Mouse (Mus musculus) spleen, embryonic (tissue): ENCODE measurements around the gene Lrrc52.

Source experiments
- CTCF ChIA-PET: fragments of 350-600 bp; sonication (Branson Sonifier 250); formaldehyde crosslinking; loops from one replicate; lab custom pipeline; 2022; lab: Charles Lee

Gene Lrrc52

DNA sequence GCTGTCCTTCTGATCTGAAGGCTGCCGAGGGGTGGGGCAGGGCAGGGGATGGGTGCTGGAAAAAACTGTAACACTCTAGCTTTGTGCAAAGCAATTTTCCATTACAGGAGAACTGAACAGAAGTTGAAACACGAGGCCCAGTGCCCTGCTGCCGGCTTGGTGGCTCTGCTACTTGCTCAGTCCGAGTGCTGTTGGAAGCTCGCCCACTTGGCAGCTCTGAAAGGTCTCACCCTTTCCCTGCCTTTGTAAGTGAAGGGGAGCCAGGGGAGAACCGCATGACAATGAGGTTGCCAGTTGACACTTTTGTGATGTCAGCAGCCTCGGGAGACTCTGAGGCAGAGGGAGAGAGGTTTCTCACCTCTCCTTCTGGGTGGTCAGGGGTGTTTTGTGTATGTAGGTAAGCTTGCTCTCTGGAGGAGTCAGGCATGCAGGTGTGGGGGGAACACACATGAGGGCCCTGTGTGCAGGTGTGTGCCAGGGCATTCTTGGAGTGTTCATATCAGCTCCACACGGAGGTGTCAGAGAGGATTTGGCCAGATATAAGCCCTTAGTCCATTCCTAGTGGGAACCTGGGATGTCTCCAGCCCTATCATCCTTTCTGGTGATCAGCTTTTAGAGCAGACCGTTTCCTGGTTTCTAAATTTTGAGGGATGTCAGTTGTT, at the start of gene Lrrc52:
TSS of gene Lrrc52 (minus strand) at position 16 of the 662 bp plus-strand sequence.
- CTCF ChIA-PET = no interaction called here

DNA sequence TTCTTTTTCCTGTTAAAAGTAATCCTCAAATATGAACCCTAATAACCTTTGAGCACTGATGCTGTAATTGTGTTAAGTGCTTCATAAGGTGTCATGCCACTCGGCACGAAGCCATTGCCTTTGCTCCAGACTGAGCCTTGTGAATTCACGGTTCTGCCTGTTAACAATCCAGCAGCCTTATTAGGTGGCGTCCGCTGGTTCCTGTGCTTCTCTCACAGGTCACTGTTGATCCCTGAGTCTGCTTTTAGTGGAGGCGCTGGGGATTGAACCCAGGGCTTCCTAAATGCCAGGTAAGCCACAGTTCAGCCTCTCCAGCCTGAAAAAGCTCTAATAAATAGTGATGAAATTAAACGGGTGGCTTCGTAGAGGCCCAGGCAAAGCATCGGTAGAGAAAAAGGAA, 45.0 kb upstream of the Lrrc52 start:
- CTCF ChIA-PET = no interaction called here

DNA sequence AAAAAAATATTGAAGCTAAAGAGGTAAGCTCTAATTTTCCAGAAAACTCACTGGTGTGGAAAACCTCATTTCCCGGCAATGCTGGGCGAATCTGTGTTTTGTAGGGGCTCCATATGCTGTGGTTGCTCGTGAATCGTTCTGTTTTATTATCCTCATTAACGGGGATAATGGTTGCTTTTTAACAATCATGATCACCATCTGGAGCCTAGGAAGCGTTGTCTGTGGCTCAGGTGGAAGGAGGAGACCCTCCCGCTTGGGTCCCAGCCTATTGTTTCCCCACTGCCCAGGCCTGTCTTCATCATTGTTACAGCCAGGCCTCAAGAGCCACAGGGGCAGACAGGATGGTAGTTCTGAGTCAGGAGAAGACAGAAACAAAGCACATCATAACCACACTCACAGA, 39.5 kb upstream of the Lrrc52 start:
- CTCF ChIA-PET = no interaction called here

DNA sequence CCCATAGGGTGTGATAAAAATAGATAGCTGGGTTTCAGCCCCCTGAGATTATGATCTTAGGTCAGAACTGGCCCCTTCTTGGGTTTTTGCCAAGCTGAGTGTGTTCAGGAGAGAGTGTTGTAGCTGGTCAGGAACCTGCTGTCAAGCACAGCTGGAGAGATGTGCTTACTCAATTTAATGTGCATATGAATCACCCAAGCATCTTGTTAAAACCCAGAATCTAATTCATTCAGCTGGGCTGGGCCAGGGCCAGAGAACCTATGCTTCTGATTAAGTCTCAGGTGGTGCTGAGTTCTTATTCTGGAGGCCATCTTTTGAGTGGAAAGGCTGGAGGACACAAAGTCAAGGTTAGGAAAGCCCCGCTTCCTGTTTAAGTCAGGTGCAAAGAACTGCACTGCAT, 38.8 kb upstream of the Lrrc52 start:
- CTCF ChIA-PET = no interaction called here

DNA sequence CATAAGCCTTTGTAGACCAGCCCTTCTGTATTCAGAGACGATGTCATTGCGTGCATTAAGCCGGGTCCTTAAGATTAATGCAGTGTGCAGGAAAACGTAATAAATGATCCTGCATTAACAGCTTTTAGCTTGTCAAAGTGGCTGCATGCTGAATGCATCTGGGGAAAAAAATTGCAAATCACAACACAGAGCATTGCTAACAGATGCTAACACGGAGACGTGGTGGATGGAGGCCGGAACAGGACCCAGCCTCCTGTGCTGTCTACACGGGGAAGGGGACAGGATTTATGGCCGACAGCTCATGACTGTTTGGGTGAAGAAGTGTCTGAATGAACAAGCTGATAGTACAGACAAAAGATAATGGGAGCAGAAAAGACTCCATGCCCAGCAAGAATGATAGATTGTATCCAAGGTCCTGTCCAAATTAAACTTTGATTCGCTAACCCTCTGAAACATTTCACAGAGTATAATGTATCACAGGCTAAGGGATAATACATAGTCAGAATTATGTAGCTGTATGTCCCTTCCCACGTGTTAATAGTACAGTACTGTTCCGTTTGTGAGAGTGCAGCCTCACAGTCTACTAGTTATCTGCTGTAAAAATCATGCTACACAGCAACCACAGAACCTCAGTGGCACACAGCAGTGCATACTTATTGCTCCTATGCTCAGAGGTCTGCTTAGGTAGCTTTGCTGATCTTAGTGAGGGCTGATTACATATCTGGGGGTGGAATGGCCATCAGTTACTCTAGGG, 32.7 kb upstream of the Lrrc52 start:
- CTCF ChIA-PET = no interaction called here

DNA sequence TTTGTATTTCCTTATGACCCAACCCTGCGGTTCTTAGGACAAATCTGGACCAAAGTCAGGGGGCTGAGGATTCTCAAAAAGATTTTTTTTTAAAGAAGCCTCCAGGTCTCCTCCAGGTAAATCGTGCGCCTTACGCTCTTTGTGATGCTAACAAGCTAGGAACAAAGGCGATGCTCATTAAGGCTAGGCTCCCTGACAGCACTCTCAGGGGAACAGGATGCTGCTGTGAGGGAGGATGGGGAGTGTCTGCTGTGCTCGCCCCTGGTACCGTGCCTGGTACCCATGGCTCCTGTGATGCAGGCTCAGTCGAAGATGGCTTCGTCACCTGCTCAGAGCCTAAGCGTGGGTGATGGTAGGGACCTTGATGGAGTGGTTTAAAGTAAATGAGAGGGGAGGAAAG, 31.4 kb upstream of the Lrrc52 start:
- CTCF ChIA-PET = no interaction called here

DNA sequence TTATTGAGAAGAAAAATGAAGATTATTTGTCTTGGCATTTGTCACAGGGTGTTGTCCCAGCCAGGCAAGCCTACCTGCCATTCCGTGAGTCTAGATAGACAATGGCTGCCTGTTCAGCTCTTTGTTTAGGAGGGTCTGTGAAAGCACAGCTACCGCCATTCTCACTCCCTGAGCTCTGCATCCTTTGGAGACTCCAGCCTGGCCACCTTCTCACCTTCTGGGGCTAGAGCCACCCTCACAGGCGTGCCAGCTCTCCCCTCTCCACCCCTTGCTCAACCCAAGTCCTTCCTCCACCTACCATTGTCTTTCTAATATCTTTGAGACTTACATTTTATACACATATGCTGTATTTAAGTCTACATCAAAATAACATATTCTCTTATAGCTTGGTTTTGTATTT, 31.0 kb upstream of the Lrrc52 start:
- CTCF ChIA-PET = no interaction called here

DNA sequence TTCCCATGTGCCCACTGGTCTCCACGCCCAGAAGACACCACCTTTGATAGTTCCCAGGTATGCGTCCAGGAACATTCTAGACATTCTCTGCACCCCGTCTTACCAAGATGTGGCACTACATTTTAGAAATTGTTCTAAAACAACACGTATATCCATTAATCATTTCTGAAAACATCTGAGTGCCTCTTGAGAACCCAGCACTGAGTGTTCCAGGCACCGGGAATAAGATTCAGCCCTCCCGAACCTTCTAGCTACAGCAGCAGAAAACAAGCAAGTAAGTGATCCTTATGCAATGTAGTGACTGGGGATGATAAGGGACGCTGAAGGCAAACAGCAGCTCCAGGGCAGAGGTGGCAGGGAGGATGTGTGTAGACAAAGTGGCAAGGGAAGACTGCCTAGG, 24.9 kb upstream of the Lrrc52 start:
- CTCF ChIA-PET = no interaction called here

DNA sequence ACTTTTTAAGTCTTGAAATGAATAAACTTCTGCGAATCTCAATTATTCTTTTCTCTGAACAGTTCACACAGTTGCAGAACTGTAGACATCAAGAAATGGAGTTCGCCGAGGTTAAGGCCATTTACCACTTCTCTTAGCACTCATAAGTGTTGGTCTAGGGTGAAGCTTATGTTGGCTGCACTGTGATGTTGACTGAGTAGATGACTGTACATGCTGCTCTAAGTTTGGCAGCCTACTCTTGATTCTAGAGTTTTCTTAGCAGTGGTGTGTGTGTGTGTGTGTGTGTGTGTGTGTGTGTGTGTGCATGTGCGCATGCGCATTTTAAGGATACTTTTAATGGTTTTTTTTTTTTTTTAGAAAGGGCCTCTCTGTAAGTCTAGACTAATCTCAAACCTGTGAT, 21.4 kb upstream of the Lrrc52 start:
- CTCF ChIA-PET = no interaction called here

DNA sequence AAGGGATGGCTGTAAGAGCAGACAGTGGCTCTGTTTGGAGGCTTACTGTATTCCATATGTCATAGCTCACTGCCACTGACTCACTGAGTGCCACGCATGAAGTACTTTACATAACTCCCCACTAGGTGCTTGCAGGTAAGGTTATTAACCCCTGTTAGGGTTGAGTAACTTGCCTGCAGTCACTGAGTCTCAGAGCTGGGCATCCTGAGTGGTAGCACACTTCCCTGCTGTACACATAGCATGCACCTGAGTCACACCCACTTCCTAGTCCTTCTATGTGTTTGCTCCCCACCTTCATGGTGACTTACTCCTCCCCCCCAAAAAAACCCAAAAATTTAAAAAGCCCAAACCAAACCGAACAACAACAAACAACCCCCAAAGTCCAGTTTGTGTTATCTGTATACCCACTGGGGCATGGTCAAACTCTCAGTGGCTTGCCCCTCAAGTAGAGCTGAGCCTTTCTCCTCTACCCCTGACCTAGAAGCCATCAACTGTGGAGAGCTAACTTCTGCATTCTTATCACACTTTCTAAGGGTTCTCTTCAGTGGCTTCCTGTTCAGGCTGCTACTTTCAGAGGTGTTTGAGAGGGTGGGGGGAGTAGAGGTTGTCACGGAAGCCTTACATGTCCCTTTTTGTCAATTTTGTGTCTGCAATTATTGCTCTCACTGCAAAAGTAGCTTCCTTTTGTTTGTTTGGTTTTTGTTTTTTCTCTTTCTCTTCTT, 20.5 kb upstream of the Lrrc52 start:
- CTCF ChIA-PET = no interaction called here

DNA sequence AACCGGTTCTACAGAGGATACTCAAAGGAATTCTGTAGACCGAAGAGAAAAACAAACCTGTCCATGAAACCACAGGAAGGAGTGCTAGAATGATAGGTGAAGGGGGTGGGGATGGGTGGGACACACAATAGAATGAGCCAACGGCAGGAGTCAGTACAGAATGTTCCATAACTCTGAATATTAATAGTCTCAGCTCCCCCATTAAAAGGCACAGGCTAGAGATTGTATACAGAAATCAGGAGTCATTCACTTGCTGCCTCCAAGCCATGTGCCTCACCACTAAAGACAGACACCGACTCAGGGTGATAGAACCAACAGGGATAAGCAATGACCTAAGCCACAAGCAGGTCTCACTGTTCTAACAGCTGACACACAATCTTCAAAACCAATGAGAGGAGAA, 16.3 kb upstream of the Lrrc52 start:
- CTCF ChIA-PET = no interaction called here

DNA sequence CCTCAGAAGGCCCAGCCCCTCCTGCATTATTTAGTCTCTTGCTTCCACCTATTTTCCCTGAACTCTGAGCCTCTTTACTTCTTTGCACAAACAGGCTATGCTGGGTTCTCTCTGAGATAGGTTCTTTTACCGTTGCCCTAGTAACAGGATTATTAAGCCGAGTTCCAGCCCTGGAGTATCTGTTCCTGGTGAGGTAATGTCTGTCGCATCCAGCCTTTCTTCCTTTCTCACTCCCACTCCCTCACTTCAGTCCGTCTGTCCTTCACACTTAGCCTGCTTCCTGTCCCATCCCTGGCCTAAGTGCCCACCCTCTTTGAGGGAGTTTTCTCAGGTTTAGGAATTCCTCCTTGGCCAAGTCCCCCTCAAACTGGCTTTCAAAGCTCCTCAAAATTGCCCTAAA, 7.0 kb upstream of the Lrrc52 start:
- CTCF ChIA-PET = interaction anchor here (0.5 kb wide), 1 partner anchor 43 kb away, joined by 10 read pairs; no protein-coding TSS in a partner anchor

DNA sequence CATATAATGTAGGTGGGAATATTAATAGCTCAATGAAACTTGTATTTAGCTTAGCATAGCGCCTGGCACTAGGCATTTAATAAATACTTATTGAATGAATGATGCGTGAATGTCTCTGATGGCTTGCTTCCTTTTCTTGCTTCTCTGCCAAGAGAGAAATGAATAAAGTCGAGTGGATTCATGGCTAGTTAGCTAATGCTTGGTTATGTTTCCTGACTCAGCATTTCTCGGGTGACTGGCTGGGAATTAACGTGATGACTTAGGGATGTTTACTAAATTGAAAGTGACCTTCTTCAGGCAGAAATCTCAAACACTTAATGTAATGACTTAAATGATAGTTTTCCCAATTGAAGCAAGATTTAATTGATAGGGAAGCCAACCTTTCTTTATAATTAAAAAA, 1.3 kb upstream of the Lrrc52 start:
- CTCF ChIA-PET = no interaction called here

DNA sequence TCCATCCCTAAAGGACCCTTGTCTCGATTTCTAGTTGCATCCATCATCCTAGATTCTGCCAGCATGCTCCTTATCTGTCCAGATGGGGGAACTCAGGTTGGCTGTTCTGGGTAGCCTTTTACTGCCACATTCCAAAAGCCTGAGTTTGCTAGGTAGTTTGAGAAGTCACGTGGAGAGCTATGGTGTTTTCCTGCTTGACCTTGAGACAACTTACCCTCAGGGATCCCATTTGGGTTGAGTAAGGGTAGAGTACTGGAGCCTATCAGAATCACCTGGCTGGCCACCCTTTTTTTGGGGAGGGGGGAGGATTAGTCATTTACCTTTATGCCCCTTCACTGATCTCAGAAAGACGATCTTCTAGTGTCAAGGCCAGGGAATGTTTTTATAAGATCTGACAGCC, 9.3 kb downstream of the Lrrc52 start:
- CTCF ChIA-PET = no interaction called here

DNA sequence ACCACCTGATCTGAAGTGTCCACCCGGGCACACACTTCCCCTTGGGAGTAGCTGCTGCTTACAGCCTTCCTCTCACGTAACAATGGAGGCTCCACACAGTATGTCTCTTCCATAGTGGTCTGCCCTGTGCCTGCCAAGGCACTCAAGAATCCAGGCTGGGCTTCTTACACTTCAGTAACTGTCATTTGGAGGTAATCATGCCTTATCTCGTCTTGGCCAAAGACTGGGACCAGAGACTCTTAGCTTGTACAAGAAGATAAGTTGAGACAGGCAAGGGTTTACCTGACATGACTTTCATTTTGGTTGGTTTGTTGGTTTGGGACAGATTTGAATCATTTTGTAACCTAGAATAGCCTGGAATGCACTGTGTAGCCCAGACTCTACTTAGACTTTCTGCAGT, 13.5 kb downstream of the Lrrc52 start:
- CTCF ChIA-PET = no interaction called here

DNA sequence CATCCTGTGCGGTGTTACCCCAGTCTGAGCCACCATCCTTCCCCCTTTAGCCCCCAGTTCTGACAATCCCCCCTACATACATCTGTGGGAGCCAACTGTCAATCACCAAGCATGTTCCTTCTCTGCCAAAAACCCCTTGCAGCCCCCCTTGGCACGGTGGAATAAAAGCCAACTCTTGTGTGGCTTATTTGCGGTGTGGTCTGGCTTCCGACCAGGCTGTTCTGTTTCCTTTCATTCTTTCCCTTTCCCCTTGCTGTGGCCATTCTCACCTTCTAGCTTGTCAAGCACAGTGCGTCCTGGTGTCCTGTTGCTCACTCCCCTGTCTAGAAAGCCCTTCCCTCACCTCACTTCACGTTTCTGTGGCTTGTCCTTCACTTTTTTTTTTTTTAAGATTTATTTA, 14.1 kb downstream of the Lrrc52 start:
- CTCF ChIA-PET = no interaction called here

DNA sequence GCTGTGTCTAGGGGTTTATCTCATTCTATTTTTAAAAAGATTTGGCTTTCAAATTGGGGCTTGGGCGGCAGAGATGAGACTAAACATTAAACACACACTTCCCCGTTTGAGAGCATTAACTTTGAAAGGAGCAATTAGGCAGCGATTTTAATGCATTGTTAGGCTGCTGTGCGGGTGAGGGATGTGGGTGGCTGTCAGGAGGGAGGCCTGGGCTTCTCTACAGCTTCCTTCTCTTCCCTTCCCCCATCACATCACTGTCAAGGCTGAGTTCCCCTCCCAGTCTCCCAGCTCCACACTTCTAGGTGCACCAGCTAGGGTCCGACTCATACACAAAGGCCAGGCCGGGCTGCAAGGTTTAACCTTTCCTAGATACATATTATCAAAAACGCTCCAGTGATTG, 18.0 kb downstream of the Lrrc52 start:
- CTCF ChIA-PET = no interaction called here

DNA sequence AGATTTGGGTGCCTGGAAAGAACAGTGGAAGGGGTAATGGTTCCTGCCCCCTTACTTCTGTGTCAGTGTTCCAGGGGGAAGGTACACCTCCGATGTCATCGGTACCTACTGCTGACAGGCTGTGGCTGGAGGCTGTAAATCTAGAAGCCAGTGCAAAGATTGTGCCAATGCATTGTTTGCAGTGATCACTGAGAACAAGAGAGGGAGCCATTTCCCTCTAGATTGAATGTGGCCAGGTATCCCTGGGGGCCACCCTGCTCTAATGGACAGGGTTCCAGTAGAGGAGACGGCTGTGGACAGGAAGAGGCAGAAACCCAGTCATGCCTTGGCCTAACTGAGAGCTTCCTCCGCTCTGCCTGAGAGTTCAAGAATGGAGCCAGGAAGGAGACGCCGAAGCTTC, 18.5 kb downstream of the Lrrc52 start:
- CTCF ChIA-PET = no interaction called here

DNA sequence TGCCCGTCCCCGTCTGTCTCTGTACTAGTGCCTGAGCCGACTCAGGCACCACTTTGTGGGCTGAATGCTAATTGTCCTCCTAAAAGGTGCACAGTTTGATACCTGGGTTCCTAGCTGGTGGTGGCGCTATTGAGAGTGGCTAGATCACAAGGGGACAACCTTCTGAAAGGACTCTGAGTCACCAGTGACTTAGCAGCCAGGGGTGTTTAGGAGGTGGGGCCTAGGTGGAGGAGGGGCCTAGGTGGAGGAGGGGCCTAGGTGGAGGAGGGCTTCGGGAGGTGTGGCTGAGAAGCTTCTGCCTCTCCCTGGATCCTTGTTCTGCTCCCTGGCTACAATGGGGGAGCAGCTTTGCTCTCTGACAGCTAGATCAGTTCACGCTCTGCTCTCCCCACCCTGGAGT, 20.1 kb downstream of the Lrrc52 start:
- CTCF ChIA-PET = no interaction called here

DNA sequence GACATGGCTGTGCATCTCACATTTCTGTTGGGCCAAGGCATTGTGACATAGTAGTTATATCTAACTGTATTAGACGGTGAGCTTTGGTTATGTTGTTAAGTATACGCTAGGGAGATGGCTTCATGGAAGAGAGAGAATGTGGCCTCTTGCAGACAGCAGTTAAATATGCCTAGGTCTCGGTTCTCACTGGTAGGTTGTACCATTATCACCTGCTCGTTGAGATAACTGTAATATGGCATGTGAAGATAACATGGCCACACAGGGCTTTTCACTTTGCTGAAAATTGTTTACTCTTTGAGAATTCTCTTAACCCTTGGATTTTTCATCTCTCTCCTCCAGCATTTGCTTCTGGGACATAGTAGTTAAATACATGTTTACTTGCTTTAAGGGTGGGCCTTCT, 21.4 kb downstream of the Lrrc52 start:
- CTCF ChIA-PET = no interaction called here

DNA sequence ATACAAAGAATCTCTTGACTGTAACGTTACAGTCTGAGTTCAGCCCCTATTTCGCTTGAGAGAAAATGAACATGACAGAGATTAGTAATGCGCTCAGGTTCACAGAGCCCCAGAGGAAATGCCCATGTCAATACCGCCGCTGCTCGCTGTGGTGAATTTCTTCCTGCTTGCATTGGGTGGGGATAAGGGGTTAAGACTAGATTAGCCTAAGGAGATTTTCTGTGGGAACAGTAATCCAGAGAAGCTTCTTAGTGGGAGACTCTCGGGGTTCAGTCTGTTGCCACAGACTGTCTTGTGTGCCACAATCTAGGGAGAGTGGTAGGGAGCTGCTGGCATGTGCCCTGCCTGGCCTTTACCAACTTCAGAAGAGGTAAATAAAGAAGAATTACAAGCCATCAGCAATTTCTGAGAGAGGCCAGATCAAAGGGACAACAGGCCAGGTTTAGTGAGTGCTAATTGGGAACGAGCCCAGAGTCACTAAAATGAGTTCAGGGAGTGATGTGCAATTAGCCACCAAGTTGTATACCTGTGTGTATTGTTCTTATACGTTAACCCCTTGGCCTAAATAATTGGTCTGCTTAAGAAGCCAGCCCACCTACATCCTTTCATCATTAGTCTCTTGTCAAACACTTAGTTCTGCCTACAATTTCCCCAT, 28.2 kb downstream of the Lrrc52 start:
- CTCF ChIA-PET = no interaction called here

DNA sequence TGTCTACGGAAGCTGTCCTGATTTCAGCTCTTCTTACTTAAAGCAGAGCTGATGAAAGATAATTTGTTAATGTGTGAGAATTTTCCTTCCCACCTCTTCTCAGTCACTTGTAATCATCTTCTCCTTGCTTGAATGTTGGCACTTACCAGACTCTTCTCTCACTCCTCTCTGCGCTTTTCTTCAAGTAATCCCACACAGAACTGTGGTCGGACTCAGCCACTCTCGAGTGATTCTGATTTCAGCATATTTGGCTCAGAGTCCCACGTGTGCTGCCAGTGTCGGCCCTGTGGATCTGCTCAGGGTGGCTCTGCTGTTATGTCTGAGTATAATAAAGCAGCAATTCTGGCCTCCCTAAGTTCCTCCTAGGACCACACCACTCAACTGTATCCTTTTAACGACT, 29.5 kb downstream of the Lrrc52 start:
- CTCF ChIA-PET = no interaction called here
